Mouse (Mus musculus) cerebellum, postnatal 4 days (tissue): Measurements from ENCODE around the gene Ttc36.
A peak's percentile ranks its signal among the peaks of the same experiment; 100 is the strongest.
"Not testable (repeated sequence)": the region's sequence is repeated elsewhere in the genome, so short reads cannot be mapped to it uniquely, and the experiment has no call there.

ENCODE experiments used
- DNase-seq, 2 experiments: peaks; one replicate each; pipeline ENCODE4 v3.0.0; 2022; ENCODE audit warnings: low spot score in 2 of 2, mixed read lengths in 1 of 2

The Ttc36 gene

DNA sequence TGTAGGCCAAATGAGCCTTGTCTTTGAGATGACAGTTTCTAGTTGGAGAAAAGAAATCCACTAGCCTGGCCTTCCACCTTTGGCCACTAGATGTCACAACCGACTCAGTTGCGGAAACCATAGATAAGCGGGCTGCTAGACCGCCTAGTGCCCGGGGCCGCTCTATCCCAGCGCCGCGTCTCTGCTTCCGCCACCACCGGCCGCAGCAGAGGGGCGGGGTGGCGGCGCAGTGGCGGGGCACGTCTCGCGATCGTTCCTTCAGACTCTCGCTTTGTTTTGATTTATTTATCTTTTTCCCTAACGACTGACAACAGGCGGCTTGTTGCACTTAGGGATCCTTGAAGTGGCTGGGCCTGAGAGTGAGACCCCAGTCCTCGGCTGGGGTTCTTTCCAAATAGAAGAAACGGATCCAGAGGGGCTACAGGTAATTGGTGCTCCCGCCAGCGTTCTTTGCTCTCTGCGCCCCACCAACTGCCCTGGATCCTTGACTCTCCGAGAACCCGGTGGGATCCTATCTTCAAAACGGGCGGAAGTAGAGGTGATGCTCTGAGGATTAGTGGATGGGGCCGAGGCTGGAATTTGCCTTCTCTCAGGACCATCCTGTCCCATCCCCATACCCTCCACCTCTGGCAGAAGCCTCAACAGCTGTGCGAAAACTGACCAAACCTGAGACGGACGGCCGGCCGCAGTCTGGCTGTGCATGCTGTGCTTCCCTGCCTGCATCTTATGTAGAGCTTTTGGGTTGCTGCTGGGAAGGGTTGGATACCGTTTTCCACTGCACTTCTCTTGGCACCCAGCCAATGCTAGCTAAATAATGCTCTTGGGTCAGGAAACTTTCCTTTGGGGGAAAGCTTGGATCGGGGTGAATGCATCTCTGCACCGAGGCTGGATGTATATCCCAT, 29.9 kb downstream of the Ttc36 start:
- DNase-seq, result peak; percentile 88 to 94

DNA sequence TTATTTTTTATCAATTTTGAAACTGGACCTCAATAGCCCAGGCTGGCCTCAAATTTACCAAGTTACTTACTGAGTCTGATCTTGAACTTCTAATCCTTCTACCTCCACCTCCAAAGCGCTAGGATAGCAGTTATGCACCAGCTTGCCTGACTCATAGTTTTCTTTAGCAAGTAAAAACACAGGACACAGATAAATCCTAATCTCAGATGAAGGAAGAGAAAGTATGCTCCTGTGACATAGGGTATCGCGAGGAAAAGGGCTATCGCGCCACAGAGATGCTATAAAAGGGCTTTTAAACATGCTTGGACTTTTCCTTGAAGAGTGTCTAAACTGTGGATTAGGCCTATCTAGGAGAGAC, 30.5 kb downstream of the Ttc36 start:
- DNase-seq, result no peak

GRCm38 (mm10) chr9:44771376-44771775, 31.5 kb downstream of the Ttc36 start:
- DNase-seq, result no peak

DNA sequence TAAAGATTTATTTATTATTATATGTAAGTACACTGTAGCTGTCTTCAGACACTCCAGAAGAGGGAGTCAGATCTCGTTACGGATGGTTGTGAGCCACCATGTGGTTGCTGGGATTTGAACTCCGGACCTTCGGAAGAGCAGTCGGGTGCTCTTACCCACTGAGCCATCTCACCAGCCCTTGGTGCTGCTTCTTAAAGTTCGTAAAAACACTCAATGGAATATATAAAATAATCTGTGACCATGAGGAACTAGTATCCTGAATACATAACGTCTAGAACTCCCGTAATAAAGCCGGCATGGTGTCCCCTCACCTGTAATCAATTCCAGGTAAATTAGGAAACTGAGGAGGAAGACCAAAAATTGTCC, 34.9 kb downstream of the Ttc36 start:
- DNase-seq, result not testable (repeated sequence)

DNA sequence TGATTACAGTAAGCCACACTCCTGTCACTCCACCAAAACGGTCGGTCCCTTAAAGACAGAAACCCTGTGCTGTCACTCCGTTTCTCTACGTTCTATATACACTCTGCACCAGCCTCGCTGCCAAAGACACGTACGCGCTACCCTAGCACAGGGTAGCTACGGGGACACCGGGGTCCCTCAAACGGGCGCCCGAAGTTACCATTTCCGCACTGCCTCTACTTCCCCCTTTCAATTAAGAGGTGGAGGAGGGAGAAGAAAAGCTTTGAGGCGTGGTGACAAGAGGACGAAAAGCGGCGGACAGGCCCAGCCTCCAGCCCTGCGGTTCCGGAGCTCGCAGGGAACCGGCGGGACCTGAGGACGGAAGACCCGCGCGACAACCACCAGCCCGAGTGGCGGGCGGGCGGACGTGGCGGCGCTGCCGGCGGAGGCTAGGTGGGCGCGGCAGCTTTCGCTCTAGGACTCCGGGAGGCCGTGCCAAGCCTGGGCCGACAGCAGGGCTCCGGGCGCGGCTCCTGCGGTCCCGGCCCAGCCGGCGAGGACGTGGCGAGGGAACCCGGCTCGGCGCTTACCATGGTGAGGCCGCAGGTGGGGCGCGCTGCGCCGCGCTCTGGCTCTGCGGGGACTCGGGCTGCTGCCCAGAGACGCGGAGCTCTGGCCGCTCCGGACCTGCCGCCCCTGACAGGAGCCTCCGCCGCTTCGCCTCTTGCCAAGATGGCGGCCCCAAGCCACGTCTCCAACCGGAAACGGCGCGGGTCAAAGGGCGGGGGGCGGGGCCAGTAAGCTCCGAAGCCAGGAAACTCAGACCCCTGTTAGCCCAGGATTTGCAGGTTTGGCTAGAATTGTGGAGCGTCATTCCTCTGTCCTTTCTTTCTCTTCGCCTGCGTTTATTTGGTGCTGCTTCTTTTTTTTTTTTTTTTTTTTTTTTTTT, 35.5 kb downstream of the Ttc36 start, which contains the start of the genes Arcn1 and Ift46:
Gene Arcn1 (minus strand): TSS at position 745 of the 928 bp plus-strand sequence.
Gene Ift46 (plus strand): TSS at position 808 of the 928 bp plus-strand sequence.
- peak; percentile 55 to 86 for DNase-seq

- DNase-seq, result no peak
These were observed 42.0 kb downstream of the Ttc36 start for GRCm38 (mm10) chr9:44760873-44761272.
